Mouse (Mus musculus): ENCODE measurements around the gene P2ry13.

Gene P2ry13

GRCm38 (mm10) chr3:59197329-59197948 lies 13.2 kb downstream of the P2ry13 start:
- DNase-seq (ENCODE audit: low spot score in 2 of 2): no peak

DNA sequence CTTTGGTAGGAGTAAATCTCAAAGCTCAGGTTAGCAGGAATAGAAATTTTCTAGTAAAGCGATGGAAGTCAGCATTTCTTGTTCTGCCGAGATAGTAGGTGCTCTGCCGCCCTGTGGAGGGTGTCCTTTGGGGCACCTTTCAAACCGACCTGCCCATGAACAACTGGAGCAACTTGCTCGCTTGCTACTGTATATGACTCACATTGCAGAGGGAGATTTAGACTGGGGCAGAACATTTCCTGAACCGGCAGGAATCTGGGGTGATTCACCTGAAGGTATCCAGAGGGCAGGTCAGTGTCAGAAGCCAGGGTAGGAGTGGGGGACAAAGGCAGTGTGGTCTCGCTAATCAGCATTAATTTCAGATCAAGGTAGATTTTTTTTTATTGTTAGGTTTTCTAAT lies 15.7 kb downstream of the P2ry13 start, which contains the start of gene Gpr87:
Gpr87 (minus strand) TSS at position 167 of the 400 bp plus-strand sequence.
- DNase-seq (ENCODE audit: low spot score in 2 of 2): no peak

- DNase-seq (ENCODE audit: low spot score in 2 of 2): no peak
These were observed 16.6 kb downstream of the P2ry13 start for GRCm38 (mm10) chr3:59194099-59194498.

GRCm38 (mm10) chr3:59191674-59192073 lies 19.0 kb downstream of the P2ry13 start:
- DNase-seq (ENCODE audit: low spot score in 2 of 2): no peak

GRCm38 (mm10) chr3:59187336-59187735 lies 23.3 kb downstream of the P2ry13 start:
- DNase-seq (ENCODE audit: low spot score in 2 of 2): no peak

GRCm38 (mm10) chr3:59185662-59186061 lies 25.0 kb downstream of the P2ry13 start:
- DNase-seq (ENCODE audit: low spot score in 2 of 2): no peak

DNA sequence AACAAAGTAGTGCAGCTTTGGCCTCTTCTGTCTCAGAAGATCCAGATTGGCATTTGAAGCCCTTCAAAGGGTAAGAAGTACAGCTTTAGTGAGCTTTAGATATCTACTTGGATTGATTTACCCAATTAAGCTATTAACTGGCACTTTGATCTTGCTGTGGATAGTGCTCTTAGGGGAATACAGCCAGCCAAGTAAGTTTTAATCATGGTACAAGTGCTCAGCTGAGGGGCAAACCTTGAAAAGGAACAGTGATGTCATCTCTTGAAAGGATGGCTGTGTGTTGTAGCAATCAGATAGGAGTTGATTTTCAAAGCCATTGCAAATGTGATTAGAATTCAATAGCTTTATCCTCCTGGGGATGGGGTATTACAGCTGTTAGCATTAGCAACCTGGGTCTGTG lies 28.6 kb downstream of the P2ry13 start:
- no peak for DNase-seq (ENCODE audit: low spot score in 2 of 2)

GRCm38 (mm10) chr3:59181134-59181533 lies 29.5 kb downstream of the P2ry13 start:
- no peak for DNase-seq (ENCODE audit: low spot score in 2 of 2)

DNA sequence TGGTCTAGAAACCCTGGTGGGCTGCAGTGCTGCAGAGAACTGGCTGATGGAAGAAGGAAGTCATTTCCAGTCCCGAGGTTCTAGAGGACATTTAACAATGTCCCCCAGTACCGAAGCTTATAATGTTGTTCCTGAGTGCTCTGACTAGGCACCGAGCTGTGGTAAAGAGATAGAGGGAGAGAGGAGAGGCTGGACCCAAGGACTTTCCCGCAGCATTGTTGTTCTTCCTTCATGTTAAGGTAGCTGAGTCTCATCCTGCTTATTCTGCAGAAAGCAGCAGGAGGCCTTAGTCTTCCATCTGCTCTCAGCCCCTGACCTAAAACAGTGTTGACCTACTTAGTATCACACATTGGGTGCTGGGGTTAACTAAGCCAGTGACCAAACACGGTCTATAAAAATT lies 33.8 kb downstream of the P2ry13 start:
- DNase-seq (ENCODE audit: low spot score in 2 of 2): no peak

GRCm38 (mm10) chr3:59175234-59175633 lies 35.4 kb downstream of the P2ry13 start:
- DNase-seq (ENCODE audit: low spot score in 2 of 2): peak; percentile 46 to 72

- DNase-seq (ENCODE audit: low spot score in 2 of 2): no peak
These were observed 36.1 kb downstream of the P2ry13 start for GRCm38 (mm10) chr3:59174426-59175154.

DNA sequence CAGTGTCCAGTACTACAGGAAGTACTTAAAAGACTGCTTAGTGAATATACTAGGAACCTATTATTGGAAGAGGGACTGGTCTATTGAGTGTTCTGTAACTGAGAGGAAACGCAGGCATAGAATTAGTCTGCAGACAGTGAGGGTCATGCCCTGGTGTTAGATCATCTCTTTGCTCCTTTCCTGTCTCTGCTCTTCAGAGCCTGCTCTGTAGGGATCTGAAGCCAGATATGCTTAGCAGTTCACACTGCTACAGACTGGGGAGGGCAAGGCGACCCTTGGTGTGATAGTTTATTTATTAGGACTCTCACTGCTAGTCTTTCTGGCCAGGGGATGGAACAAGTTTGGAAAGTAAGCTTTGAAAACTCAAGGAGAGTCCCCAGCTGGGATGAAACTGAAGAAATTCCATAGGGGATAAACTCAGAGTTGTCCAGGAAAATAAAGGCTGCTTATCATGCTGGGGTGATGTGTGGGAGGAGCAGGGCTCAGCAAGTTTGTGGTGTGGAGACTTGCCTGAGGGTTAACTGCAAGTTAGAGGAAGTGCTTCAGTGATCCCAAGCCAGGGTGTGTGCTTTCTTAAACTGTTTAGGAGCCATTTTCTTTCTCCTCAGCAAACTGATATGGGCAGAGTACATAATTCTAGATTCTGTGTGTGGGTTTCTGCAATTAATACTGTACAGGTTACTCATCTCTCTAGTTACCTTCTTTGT lies 40.6 kb downstream of the P2ry13 start:
- no peak for DNase-seq (ENCODE audit: low spot score in 2 of 2)

DNA sequence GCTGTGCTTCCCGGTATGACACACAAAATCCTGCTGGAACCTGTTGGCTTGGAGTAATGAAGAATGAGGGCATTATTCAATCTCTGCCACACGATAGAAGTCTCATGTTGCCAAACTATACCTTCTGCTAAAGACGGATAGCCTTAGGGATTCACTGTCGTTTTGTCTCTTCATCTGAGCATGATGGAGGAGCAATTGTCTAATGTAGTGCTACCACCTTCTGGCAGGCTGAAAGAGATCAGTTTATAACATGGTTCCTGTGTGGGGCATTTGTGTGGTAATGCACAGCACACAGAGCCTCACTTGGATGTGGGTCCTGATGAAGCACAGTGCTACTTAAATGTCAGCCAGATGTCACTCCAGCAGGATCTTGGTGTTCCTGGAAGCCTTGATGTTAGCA lies 41.5 kb downstream of the P2ry13 start:
- DNase-seq (ENCODE audit: low spot score in 2 of 2): no peak

DNA sequence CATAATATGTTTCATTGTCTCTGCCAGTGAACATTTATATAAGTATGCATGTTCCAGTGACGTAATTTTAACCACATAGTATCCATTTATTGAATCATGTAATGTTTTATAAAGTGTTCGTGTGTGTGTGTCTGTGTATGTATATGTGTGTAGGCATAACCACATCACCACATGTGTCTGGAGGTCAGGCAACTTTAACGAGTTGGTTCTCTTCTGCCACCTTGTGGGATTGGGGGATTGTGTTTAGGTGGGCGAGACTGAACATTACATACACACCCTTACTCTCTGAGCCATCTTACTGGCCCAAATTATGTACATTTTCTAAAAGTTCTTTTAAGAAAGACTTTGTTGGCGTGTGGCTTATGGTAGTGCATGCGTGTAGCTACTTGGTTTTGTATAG lies 42.2 kb downstream of the P2ry13 start:
- no peak for DNase-seq (ENCODE audit: low spot score in 2 of 2)

GRCm38 (mm10) chr3:59167417-59168054 lies 43.1 kb downstream of the P2ry13 start:
- DNase-seq (ENCODE audit: low spot score in 2 of 2): peak in 1 of 2 experiments; percentile 58

GRCm38 (mm10) chr3:59160465-59160864 lies 50.2 kb downstream of the P2ry13 start:
- DNase-seq (ENCODE audit: low spot score in 2 of 2): no peak

Measured in right cerebral cortex, postnatal 10 days (tissue).